Mouse (Mus musculus): ENCODE measurements at regions not wholly inside any gene's neighbourhood (a gene's known extent, or its start where the extent isn't known, plus 50 kb on each side); places are given as distances from the start of the nearest gene placed in this dataset.

GRCm38 (mm10) chr9:117907895-117908424 is 132.3 kb upstream of the Azi2 start:
- Histone ChIP-seq H3K4me1 (ENCODE audit: insufficient read depth, low read length) (no peaks in the 10 kb centered on the region), H3K36me3 (ENCODE audit: insufficient read depth, low read length) (no peaks in the 10 kb centered on the region), H3K4me3 (ENCODE audit: low read length) (no peak overlapping the region), H3K9ac (replicated peaks; ENCODE audit: low read length) (no peak overlapping the region), H3K27me3 (ENCODE audit: insufficient read depth, low read length) (no peaks in the 10 kb centered on the region), H3K4me2 (replicated peaks; ENCODE audit: low read depth, low read length) (no peak overlapping the region), H3K9me3 (ENCODE audit: low read length) (no peaks in the 10 kb centered on the region), H3K27ac (ENCODE audit: low read length) (no peak overlapping the region)
- 94% methylated on average over 10 of the region's 10 CpGs for WGBS
- no peak for ATAC-seq (ENCODE audit: low FRiP score, low TSS enrichment)

- no peak overlapping the region for H3K4me3 ChIP-seq (ENCODE audit: low read length)
- H3K9me3 ChIP-seq (ENCODE audit: low read length), result no peaks in the 10 kb centered on the region
- ATAC-seq (ENCODE audit: low FRiP score, low TSS enrichment), result no peak
- H3K27ac ChIP-seq (ENCODE audit: low read length), result no peak overlapping the region
- 63% methylated on average over 10 of the region's 10 CpGs for WGBS
- no peaks in the 10 kb centered on the region for H3K27me3 ChIP-seq (ENCODE audit: insufficient read depth, low read length)
- no peaks in the 10 kb centered on the region for H3K4me1 ChIP-seq (ENCODE audit: insufficient read depth, low read length)
- H3K36me3 ChIP-seq (ENCODE audit: insufficient read depth, low read length), result no peaks in the 10 kb centered on the region
- no peak overlapping the region for H3K9ac ChIP-seq (replicated peaks; ENCODE audit: low read length)
- no peak overlapping the region for H3K4me2 ChIP-seq (replicated peaks; ENCODE audit: low read depth, low read length)
Measured at GRCm38 (mm10) chr9:117905045-117905747, 135.1 kb upstream of the Azi2 start.

GRCm38 (mm10) chr9:117904621-117905020 is 135.7 kb upstream of the Azi2 start:
- no peaks in the 10 kb centered on the region for H3K36me3 ChIP-seq (ENCODE audit: insufficient read depth, low read length)
- no peaks in the 10 kb centered on the region for H3K4me1 ChIP-seq (ENCODE audit: insufficient read depth, low read length)
- WGBS, result 78% methylated on average over 8 of the region's 8 CpGs
- no peak overlapping the region for H3K9ac ChIP-seq (replicated peaks; ENCODE audit: low read length)
- ATAC-seq (ENCODE audit: low FRiP score, low TSS enrichment), result no peak
- H3K9me3 ChIP-seq (ENCODE audit: low read length), result no peaks in the 10 kb centered on the region
- no peak overlapping the region for H3K4me2 ChIP-seq (replicated peaks; ENCODE audit: low read depth, low read length)
- no peak overlapping the region for H3K27ac ChIP-seq (ENCODE audit: low read length)
- no peak overlapping the region for H3K4me3 ChIP-seq (ENCODE audit: low read length)
- H3K27me3 ChIP-seq (ENCODE audit: insufficient read depth, low read length), result no peaks in the 10 kb centered on the region

- H3K27ac ChIP-seq (ENCODE audit: low read length), result no peak overlapping the region
- no peaks in the 10 kb centered on the region for H3K36me3 ChIP-seq (ENCODE audit: insufficient read depth, low read length)
- ATAC-seq (ENCODE audit: low FRiP score, low TSS enrichment), result 0 out of 2 replicates have a peak, but pooled peaks have one; percentile 59
- H3K9ac ChIP-seq (replicated peaks; ENCODE audit: low read length), result 0 out of 2 replicates have a peak overlapping the region, but pooled peaks have one; percentile 8
- no peak overlapping the region for H3K4me2 ChIP-seq (replicated peaks; ENCODE audit: low read depth, low read length)
- H3K4me3 ChIP-seq (ENCODE audit: low read length), result no peak overlapping the region
- H3K4me1 ChIP-seq (ENCODE audit: insufficient read depth, low read length), result no peaks in the 10 kb centered on the region
- 39% methylated on average over 4 of the region's 4 CpGs for WGBS
- no peaks in the 10 kb centered on the region for H3K27me3 ChIP-seq (ENCODE audit: insufficient read depth, low read length)
- H3K9me3 ChIP-seq (ENCODE audit: low read length), result no peaks in the 10 kb centered on the region
Measured at GRCm38 (mm10) chr9:117903025-117903424, 137.3 kb upstream of the Azi2 start.

- 79% methylated on average over 20 of the region's 20 CpGs for WGBS
- Histone ChIP-seq H3K9me3 (ENCODE audit: low read length) (no peaks in the 10 kb centered on the region), H3K36me3 (ENCODE audit: insufficient read depth, low read length) (no peaks in the 10 kb centered on the region), H3K4me3 (ENCODE audit: low read length) (no peak overlapping the region), H3K4me2 (replicated peaks; ENCODE audit: low read depth, low read length) (no peak overlapping the region), H3K9ac (replicated peaks; ENCODE audit: low read length) (0 out of 2 replicates have a peak overlapping the region, but pooled peaks have one; percentile 8), H3K27me3 (ENCODE audit: insufficient read depth, low read length) (no peaks in the 10 kb centered on the region), H3K27ac (ENCODE audit: low read length) (no peak overlapping the region), H3K4me1 (ENCODE audit: insufficient read depth, low read length) (no peaks in the 10 kb centered on the region)
- 0 out of 2 replicates have a peak, but pooled peaks have one; percentile 12 for ATAC-seq (ENCODE audit: low FRiP score, low TSS enrichment)
Measured at GRCm38 (mm10) chr9:117902239-117902939, 137.9 kb upstream of the Azi2 start.

- ATAC-seq (ENCODE audit: low FRiP score, low TSS enrichment), result no peak
- Histone ChIP-seq H3K36me3 (ENCODE audit: insufficient read depth, low read length) (no peaks in the 10 kb centered on the region), H3K4me1 (ENCODE audit: insufficient read depth, low read length) (0 out of 2 replicates have a peak, but pooled peaks cover 4% of the 10 kb centered on the region), H3K27ac (ENCODE audit: low read length) (no peak overlapping the region), H3K9me3 (ENCODE audit: low read length) (no peaks in the 10 kb centered on the region), H3K4me3 (ENCODE audit: low read length) (no peak overlapping the region), H3K27me3 (ENCODE audit: insufficient read depth, low read length) (no peaks in the 10 kb centered on the region), H3K4me2 (replicated peaks; ENCODE audit: low read depth, low read length) (no peak overlapping the region), H3K9ac (replicated peaks; ENCODE audit: low read length) (no peak overlapping the region)
- WGBS, result 84% methylated on average over 12 of the region's 12 CpGs
Measured at GRCm38 (mm10) chr9:117900631-117901030, 139.7 kb upstream of the Azi2 start.

- ATAC-seq (ENCODE audit: low FRiP score, low TSS enrichment), result no peak
- 0 out of 2 replicates have a peak, but pooled peaks cover 4% of the 10 kb centered on the region for H3K4me1 ChIP-seq (ENCODE audit: insufficient read depth, low read length)
- H3K27ac ChIP-seq (ENCODE audit: low read length), result no peak overlapping the region
- H3K4me2 ChIP-seq (replicated peaks; ENCODE audit: low read depth, low read length), result no peak overlapping the region
- H3K4me3 ChIP-seq (ENCODE audit: low read length), result no peak overlapping the region
- no peaks in the 10 kb centered on the region for H3K36me3 ChIP-seq (ENCODE audit: insufficient read depth, low read length)
- WGBS, result 53% methylated on average over 8 of the region's 8 CpGs
- no peaks in the 10 kb centered on the region for H3K9me3 ChIP-seq (ENCODE audit: low read length)
- no peaks in the 10 kb centered on the region for H3K27me3 ChIP-seq (ENCODE audit: insufficient read depth, low read length)
- H3K9ac ChIP-seq (replicated peaks; ENCODE audit: low read length), result no peak overlapping the region
Measured at GRCm38 (mm10) chr9:117896517-117896916, 143.8 kb upstream of the Azi2 start.

GRCm38 (mm10) chr9:117892601-117893000 is 147.7 kb upstream of the Azi2 start:
- Histone ChIP-seq H3K36me3 (ENCODE audit: insufficient read depth, low read length) (no peaks in the 10 kb centered on the region), H3K9ac (replicated peaks; ENCODE audit: low read length) (no peak overlapping the region), H3K27ac (ENCODE audit: low read length) (no peak overlapping the region), H3K4me3 (ENCODE audit: low read length) (no peak overlapping the region), H3K9me3 (ENCODE audit: low read length) (no peaks in the 10 kb centered on the region), H3K4me2 (replicated peaks; ENCODE audit: low read depth, low read length) (no peak overlapping the region), H3K27me3 (ENCODE audit: insufficient read depth, low read length) (no peaks in the 10 kb centered on the region), H3K4me1 (ENCODE audit: insufficient read depth, low read length) (0 out of 2 replicates have a peak, but pooled peaks cover 4% of the 10 kb centered on the region)
- peak; percentile 47; the same call in 1 of the 2 replicates for ATAC-seq (ENCODE audit: low FRiP score, low TSS enrichment)
- WGBS, result 67% methylated on average over 6 of the region's 6 CpGs

GRCm38 (mm10) chr9:117873172-117873571 is 167.1 kb upstream of the Azi2 start:
- WGBS, result 20% methylated on average over 8 of the region's 8 CpGs
- H3K9ac ChIP-seq (replicated peaks; ENCODE audit: low read length), result no peak overlapping the region
- H3K9me3 ChIP-seq (ENCODE audit: low read length), result no peaks in the 10 kb centered on the region
- H3K4me2 ChIP-seq (replicated peaks; ENCODE audit: low read depth, low read length), result peak overlapping the region; percentile 96
- peaks cover 43% of the 10 kb centered on the region for H3K27me3 ChIP-seq (ENCODE audit: insufficient read depth, low read length)
- peak; percentile 24; the same call in 1 of the 2 replicates for ATAC-seq (ENCODE audit: low FRiP score, low TSS enrichment)
- peaks cover 6% of the 10 kb centered on the region for H3K4me1 ChIP-seq (ENCODE audit: insufficient read depth, low read length)
- H3K27ac ChIP-seq (ENCODE audit: low read length), result no peak overlapping the region
- no peaks in the 10 kb centered on the region for H3K36me3 ChIP-seq (ENCODE audit: insufficient read depth, low read length)
- H3K4me3 ChIP-seq (ENCODE audit: low read length), result peak overlapping the region; percentile 59
